Mouse (Mus musculus) MEL (cell line): Measurements from ENCODE around the gene Hivep2.

Experiments
- CTCF ChIP-seq, 3 experiments: IDR thresholded peaks in 2 of 3; conservative IDR thresholded peaks in 1 of 3; 2 replicates each; pipeline ENCODE4 v1.5.1; 2011 to 2012; ENCODE audit warnings: low read length in 3 of 3, low read depth in 2 of 3, mild to moderate bottlenecking in 2 of 3, improper control_type of control experiment in 1 of 3, inconsistent platforms in 1 of 3, mixed read lengths in 1 of 3, moderate library complexity in 1 of 3; ENCODE audit not compliant: control insufficient read depth in 1 of 3, insufficient read depth in 1 of 3, poor library complexity in 1 of 3, severe bottlenecking in 1 of 3
- EP300 ChIP-seq, 2 experiments: IDR thresholded peaks; 2 replicates each; pipeline ENCODE4 v1.6.1; 2011; ENCODE audit warnings: improper control_type of control experiment in 2 of 2, low read length in 2 of 2, low read depth in 1 of 2, mild to moderate bottlenecking in 1 of 2
- KAT2A ChIP-seq: conservative IDR thresholded peaks from 2 replicates; pipeline ENCODE4 v1.6.1; 2012; ENCODE audit warnings: low read depth, low read length, improper control_type of control experiment, inconsistent platforms
- MXI1 ChIP-seq: IDR thresholded peaks from 2 replicates; pipeline ENCODE4 v1.6.1; 2011; ENCODE audit warnings: mild to moderate bottlenecking, low read depth, low read length, improper control_type of control experiment
- MYC ChIP-seq: IDR thresholded peaks from 2 replicates; pipeline ENCODE4 v1.6.1; 2011; ENCODE audit warnings: low read depth, mild to moderate bottlenecking, low read length, improper control_type of control experiment, moderate library complexity
- NELFE ChIP-seq: IDR thresholded peaks from 2 replicates; pipeline ENCODE4 v1.6.1; 2011; ENCODE audit warnings: low read depth, low read length, improper control_type of control experiment
- POLR2AphosphoS2 ChIP-seq: IDR thresholded peaks from 2 replicates; pipeline ENCODE4 v1.6.1; 2011; ENCODE audit warnings: low read length, improper control_type of control experiment
- POLR2AphosphoS5 ChIP-seq: IDR thresholded peaks from 2 replicates; pipeline ENCODE4 v1.6.1; 2012; ENCODE audit warnings: low read depth, borderline replicate concordance, mild to moderate bottlenecking, inconsistent platforms, low read length, moderate library complexity, mixed read lengths
- TBP ChIP-seq: IDR thresholded peaks from 2 replicates; pipeline ENCODE4 v1.8.0; 2011; ENCODE audit warnings: low read depth, low read length, improper control_type of control experiment
- TCF12 ChIP-seq: IDR thresholded peaks from 2 replicates; pipeline ENCODE4 v1.6.1; 2014; ENCODE audit warnings: low read depth, mild to moderate bottlenecking, inconsistent platforms, low read length, improper control_type of control experiment, moderate library complexity
- ZNF384 ChIP-seq: IDR thresholded peaks from 2 replicates; pipeline ENCODE4 v1.6.1; 2012; ENCODE audit warnings: low read depth, mild to moderate bottlenecking, inconsistent platforms, low read length, improper control_type of control experiment

GRCm38 (mm10) chr10:13966830-13967450 lies 1.1 kb downstream of the Hivep2 start:
- TF ChIP-seq TBP (no peak), POLR2AphosphoS2 (no peak), MXI1 (no peak), KAT2A (no peak), EP300 (IDR thresholded peaks at IDR 0.05; ENCODE audit: low read depth in 1 of 2, low read length in 2 of 2) (no peak), CTCF (IDR thresholded peaks at IDR 0.05 in 2 of 3, conservative IDR thresholded peaks at IDR 0.05 in 1 of 3; ENCODE audit: control insufficient read depth in 1 of 3, insufficient read depth in 1 of 3, low read depth in 2 of 3, low read length in 3 of 3, poor library complexity in 1 of 3, severe bottlenecking in 1 of 3) (no peak), ZNF384 (no peak), POLR2AphosphoS5 (no peak), NELFE (no peak), MYC (no peak), TCF12 (no peak)
